Mouse (Mus musculus) c-Kit-positive CD71-positive TER-119-negative erythroid progenitor cells, embryonic 14.5 days (primary cell): ENCODE results near the gene Sec1.
"Not testable (repeated sequence)": the region's sequence is repeated elsewhere in the genome, so short reads cannot be mapped to it uniquely, and the experiment has no call there.

Experiments
- DNase-seq: peaks from one replicate; pipeline ENCODE4 v3.0.0-alpha.2; 2013; ENCODE audit warnings: low read depth

Gene Sec1

GRCm38 (mm10) chr7:45679966-45680621 lies 14.1 kb downstream of the Sec1 start:
- no peak for DNase-seq

GRCm38 (mm10) chr7:45678513-45678912 lies 15.7 kb downstream of the Sec1 start:
- DNase-seq, result no peak

- DNase-seq, result no peak
Measured at GRCm38 (mm10) chr7:45677627-45678295, 16.4 kb downstream of the Sec1 start.

GRCm38 (mm10) chr7:45668921-45669320 lies 25.3 kb downstream of the Sec1 start:
- no peak for DNase-seq

- DNase-seq, result no peak
Measured at GRCm38 (mm10) chr7:45667761-45668160, 26.4 kb downstream of the Sec1 start.

GRCm38 (mm10) chr7:45666161-45666560 lies 28.0 kb downstream of the Sec1 start, which contains the start of gene Fut2:
Fut2 (minus strand) TSS chr7:45666394.
- DNase-seq, result no peak

GRCm38 (mm10) chr7:45665303-45666138 lies 28.7 kb downstream of the Sec1 start:
- no peak for DNase-seq

GRCm38 (mm10) chr7:45661702-45662101 lies 32.5 kb downstream of the Sec1 start:
- not testable (repeated sequence) for DNase-seq

- DNase-seq, result no peak
Measured at GRCm38 (mm10) chr7:45660746-45661478, 33.3 kb downstream of the Sec1 start.

GRCm38 (mm10) chr7:45654424-45655047 lies 39.7 kb downstream of the Sec1 start:
- no peak for DNase-seq

- DNase-seq, result not testable (repeated sequence)
Measured at GRCm38 (mm10) chr7:45650484-45650883, 43.7 kb downstream of the Sec1 start.

GRCm38 (mm10) chr7:45649351-45649750 lies 44.9 kb downstream of the Sec1 start:
- no peak for DNase-seq

GRCm38 (mm10) chr7:45646671-45647070 lies 47.5 kb downstream of the Sec1 start:
- no peak for DNase-seq

- DNase-seq, result no peak
Measured at GRCm38 (mm10) chr7:45645591-45645971, 48.6 kb downstream of the Sec1 start.

- no peak for DNase-seq
Measured at GRCm38 (mm10) chr7:45644872-45645590, 49.2 kb downstream of the Sec1 start.

GRCm38 (mm10) chr7:45644183-45644582 lies 50.0 kb downstream of the Sec1 start:
- no peak for DNase-seq

GRCm38 (mm10) chr7:45643441-45644178 lies 50.6 kb downstream of the Sec1 start:
- DNase-seq, result peak; percentile 81

GRCm38 (mm10) chr7:45642503-45643255 lies 51.5 kb downstream of the Sec1 start:
- DNase-seq, result no peak

- no peak for DNase-seq
Measured at GRCm38 (mm10) chr7:45642083-45642482, 52.1 kb downstream of the Sec1 start.
